Mouse (Mus musculus) cortical plate, adult 2 months (tissue): ENCODE data around the gene Uba2. TPM values are rescaled to one million over a fixed set of nuclear protein-coding genes. Genes with fewer than 3 reads are reported as not detected.
"Not testable (repeated sequence)": the region's sequence is repeated elsewhere in the genome, so short reads cannot be mapped to it uniquely, and the experiment has no call there.

Experiments used
- H3K27ac ChIP-seq: fragments of 200-500 bp; 2 replicates; pipeline ENCODE4 v1.5.1; 2012; ENCODE audit warnings: low read length, control low read depth, inconsistent platforms; ENCODE audit not compliant: insufficient read depth
- H3K4me1 ChIP-seq: fragments of 200-500 bp; 2 replicates; pipeline ENCODE4 v1.6.1; 2011; ENCODE audit warnings: low read length; ENCODE audit not compliant: control insufficient read depth, insufficient read depth
- H3K4me3 ChIP-seq: fragments of 200-500 bp; 2 replicates; pipeline ENCODE4 v1.5.1; 2011; ENCODE audit warnings: mild to moderate bottlenecking, low read length, control low read depth; ENCODE audit not compliant: insufficient read depth
- CTCF ChIP-seq: fragments of 200-500 bp; IDR thresholded peaks from 2 replicates; pipeline ENCODE4 v1.5.1; 2011; ENCODE audit warnings: mild to moderate bottlenecking, control low read depth, low read length; ENCODE audit not compliant: insufficient read depth; ENCODE audit errors: extremely low read depth
- POLR2A ChIP-seq: fragments of 200-500 bp; IDR thresholded peaks from 2 replicates; pipeline ENCODE4 v1.6.1; 2011; ENCODE audit warnings: mild to moderate bottlenecking, low read length, control low read depth; ENCODE audit not compliant: insufficient read depth; ENCODE audit errors: extremely low read depth
- polyA plus RNA-seq: library from polyadenylated mRNA; depleted of rRNA; stranded (reverse); fragments of >200 nt; gene quantifications from 2 replicates; pipeline ENCODE4 v1.2.3, GENCODE M21; 2012

Uba2 gene
- polyA plus RNA-seq, 1 experiment: 97.3 TPM

- H3K4me1 ChIP-seq: no peaks in the 10 kb centered on the region
- H3K4me3 ChIP-seq: peak within 1 kb of the TSS; percentile 83
- peak; percentile 63; the same call in 1 of the 2 replicates for TF ChIP-seq POLR2A
- TF ChIP-seq CTCF: no peak
- H3K27ac ChIP-seq: no peak within 1 kb of the TSS; the same call in 1 of the 2 replicates
These were observed 27.0 kb upstream of the Uba2 start, which contains the start of gene Pdcd2l for GRCm38 (mm10) chr7:34196132-34197128. Gene Pdcd2l (minus strand): TSS chr7:34196661.

GRCm38 (mm10) chr7:34195632-34196031 is 26.2 kb upstream of the Uba2 start:
- peak overlapping the region; percentile 83 for H3K4me3 ChIP-seq
- H3K4me1 ChIP-seq: no peaks in the 10 kb centered on the region
- no peak for TF ChIP-seq POLR2A
- no peak for TF ChIP-seq CTCF
- H3K27ac ChIP-seq: no peak overlapping the region

DNA sequence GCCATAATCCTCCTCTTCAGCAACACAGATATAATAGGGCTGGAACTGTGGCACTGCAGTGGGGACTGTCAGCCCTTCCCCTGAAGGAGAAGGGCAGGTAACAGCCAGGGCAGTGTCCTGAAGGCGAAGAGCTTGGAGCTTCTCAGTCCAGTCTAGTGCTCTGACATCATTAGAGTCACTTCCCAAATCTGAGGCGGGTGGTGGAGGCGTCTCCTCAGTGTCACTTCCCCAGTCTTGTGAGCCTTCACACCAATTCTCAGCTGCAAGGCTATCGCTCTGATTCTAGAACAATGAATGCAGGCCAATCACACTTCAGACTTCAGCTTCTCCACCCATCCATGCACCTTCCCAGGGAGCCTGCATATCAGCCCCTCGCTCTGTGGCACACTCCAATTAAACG is 23.4 kb upstream of the Uba2 start:
- Histone ChIP-seq H3K4me1 (no peaks in the 10 kb centered on the region), H3K27ac (peak overlapping the region; percentile 51; the same call in 1 of the 2 replicates), H3K4me3 (no peak overlapping the region)
- TF ChIP-seq POLR2A (no peak), CTCF (no peak)

DNA sequence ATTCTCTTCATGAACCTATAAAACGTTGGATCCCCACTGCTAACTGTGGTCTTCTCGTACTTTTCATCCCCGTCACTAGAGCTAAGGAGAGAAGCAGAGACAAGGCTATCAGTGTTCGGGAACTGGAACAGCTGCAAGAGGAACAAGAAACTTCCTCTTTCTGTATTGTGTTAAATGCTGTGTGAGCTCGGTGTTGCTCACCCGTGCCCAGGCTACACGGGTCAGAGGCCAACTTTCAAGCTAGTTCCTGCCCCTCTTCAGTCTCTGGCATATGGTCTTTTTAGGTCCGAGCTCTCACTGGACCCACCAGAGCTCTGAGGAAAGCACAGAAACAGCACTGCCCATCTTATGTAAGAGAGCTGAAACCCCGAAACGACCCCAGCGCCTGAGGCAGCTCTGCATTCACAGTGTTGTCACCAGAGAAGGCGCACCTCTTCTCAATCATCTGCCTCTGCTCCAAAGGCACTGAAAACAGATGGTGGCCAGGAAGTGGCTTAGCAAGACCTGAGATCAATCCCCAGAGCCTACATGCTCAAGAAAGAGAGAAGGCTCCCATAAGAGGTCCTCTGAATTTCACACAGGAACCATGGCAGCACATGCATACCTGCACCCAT is 20.1 kb upstream of the Uba2 start:
- H3K4me1 ChIP-seq: no peaks in the 10 kb centered on the region
- H3K27ac ChIP-seq: no peak overlapping the region
- no peak overlapping the region for H3K4me3 ChIP-seq
- TF ChIP-seq CTCF (no peak), POLR2A (no peak)

- Histone ChIP-seq H3K4me3 (no peak overlapping the region), H3K27ac (no peak overlapping the region), H3K4me1 (no peaks in the 10 kb centered on the region)
- TF ChIP-seq CTCF (no peak), POLR2A (no peak)
These were observed 14.4 kb upstream of the Uba2 start for GRCm38 (mm10) chr7:34183794-34184193.

DNA sequence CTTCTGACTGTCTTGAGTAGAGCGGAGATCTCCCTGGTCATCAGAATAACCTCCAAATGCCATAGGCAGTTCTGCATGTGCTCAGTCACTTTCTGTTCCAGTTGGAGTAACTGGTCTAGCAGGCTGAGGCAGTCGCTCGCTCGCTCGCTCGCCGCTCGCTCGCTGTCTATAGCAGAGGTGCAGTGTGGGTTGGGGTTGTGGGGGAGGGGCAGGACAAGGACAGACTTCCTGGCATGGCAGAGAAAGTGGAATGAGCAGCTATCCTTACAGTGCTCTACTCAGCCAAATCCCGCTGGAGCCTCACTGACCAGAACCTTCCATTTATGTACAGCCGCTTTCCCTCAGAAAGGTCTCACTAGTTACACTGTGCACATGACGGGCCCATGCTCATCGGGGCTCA is 14.0 kb upstream of the Uba2 start:
- TF ChIP-seq POLR2A (no peak), CTCF (no peak)
- H3K4me3 ChIP-seq: no peak overlapping the region
- no peaks in the 10 kb centered on the region for H3K4me1 ChIP-seq
- no peak overlapping the region for H3K27ac ChIP-seq

GRCm38 (mm10) chr7:34176241-34176640 is 6.8 kb upstream of the Uba2 start:
- H3K27ac ChIP-seq, H3K4me3 ChIP-seq, H3K4me1 ChIP-seq: not testable (repeated sequence)

DNA sequence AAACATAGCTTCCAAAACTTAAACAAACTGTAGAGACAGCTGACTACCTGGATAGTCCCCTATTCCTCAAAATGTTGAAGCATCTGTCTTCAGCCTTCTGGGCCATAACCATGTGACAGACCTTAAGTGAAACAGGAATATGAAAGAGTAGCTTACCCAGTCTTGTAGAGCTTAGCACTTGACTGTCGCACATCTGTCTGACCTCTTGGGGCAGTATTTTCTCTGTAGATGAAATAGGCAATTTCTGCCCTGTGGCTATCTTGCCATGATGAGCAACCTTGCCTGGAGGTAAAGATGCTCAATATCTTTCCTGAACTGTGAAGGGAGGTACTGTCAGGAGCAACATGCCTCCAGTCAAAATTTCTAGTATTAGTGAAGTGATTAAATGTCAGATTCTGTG is 2.9 kb upstream of the Uba2 start:
- TF ChIP-seq CTCF (no peak), POLR2A (no peak)
- Histone ChIP-seq H3K4me1 (no peaks in the 10 kb centered on the region), H3K27ac (no peak overlapping the region), H3K4me3 (no peak overlapping the region)

- Histone ChIP-seq H3K4me1 (no peaks in the 10 kb centered on the region), H3K27ac (peak overlapping the region; percentile 79; the same call in 1 of the 2 replicates), H3K4me3 (peak overlapping the region; percentile 84)
- TF ChIP-seq CTCF: no peak
- peak; percentile 91 for TF ChIP-seq POLR2A
These were observed 738 bp downstream of the Uba2 start for GRCm38 (mm10) chr7:34168470-34169251.
